Mouse (Mus musculus): ENCODE results near the gene Sema4d. TPM values are rescaled to one million over a fixed set of nuclear protein-coding genes. Genes with fewer than 3 reads are reported as not detected.

The Sema4d gene
- total and polyA plus RNA-seq, 3 experiments = 6.9 to 20.3 TPM; not detected in 1

DNA sequence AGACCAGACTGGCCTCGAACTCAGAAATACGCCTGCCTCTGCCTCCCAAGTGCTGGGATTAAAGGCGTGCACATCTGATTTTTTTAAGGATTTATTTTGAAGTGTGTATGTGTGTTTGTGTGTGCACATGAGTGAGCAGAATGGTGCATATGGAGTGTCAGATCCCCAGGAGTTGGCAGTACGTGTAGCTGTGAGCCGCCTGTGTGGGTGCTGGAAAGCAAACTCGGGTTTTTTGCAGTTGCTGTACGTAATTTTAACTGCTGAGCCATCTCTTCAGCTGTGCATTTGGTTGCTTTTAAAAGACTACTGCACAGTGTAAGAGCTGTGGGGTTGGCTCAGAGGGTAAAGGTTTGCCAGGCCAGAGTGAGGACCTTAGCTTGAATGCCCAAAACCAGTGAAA is 134.0 kb downstream of the Sema4d start:
- H3K36me3 ChIP-seq (ENCODE audit: control insufficient read depth in 1 of 2, insufficient read depth in 2 of 2, low read length in 2 of 2) = peaks cover 0 to 36% of the 10 kb centered on the region in 2 experiments; a peak in 2 of 4 replicates
- no peaks in the 10 kb centered on the region for H3K4me1 ChIP-seq (ENCODE audit: control insufficient read depth in 1 of 2, insufficient read depth in 2 of 2, low read length in 2 of 2)
- no peak overlapping the region for H3K9ac ChIP-seq (ENCODE audit: control insufficient read depth, low read depth, low read length, poor library complexity, severe bottlenecking)
- TF ChIP-seq NRF1 (IDR thresholded peaks at IDR 0.05; ENCODE audit: insufficient read depth, low read depth, low read length, poor library complexity, severe bottlenecking) = no peak
- TF ChIP-seq CTCF (IDR thresholded peaks at IDR 0.05 in 2 of 3, conservative IDR thresholded peaks at IDR 0.05 in 1 of 3; ENCODE audit: control insufficient read depth in 1 of 3, insufficient read depth in 1 of 3, low read depth in 2 of 3, low read length in 3 of 3, poor library complexity in 1 of 3, severe bottlenecking in 1 of 3) = no peak
- no peak for TF ChIP-seq MAZ (IDR thresholded peaks at IDR 0.05; ENCODE audit: low read depth, low read length)
- no peak for TF ChIP-seq ETS1 (IDR thresholded peaks at IDR 0.05; ENCODE audit: low read depth, low read length)
- TF ChIP-seq RCOR1 (IDR thresholded peaks at IDR 0.05; ENCODE audit: low read depth, low read length) = no peak
- no peak for TF ChIP-seq CHD2 (IDR thresholded peaks at IDR 0.05; ENCODE audit: low read length)
- TF ChIP-seq ZNF384 (IDR thresholded peaks at IDR 0.05; ENCODE audit: low read depth, low read length) = no peak
- no peak for TF ChIP-seq USF1 (IDR thresholded peaks at IDR 0.05; ENCODE audit: low read depth, low read length)
- no peak for TF ChIP-seq SIN3A (IDR thresholded peaks at IDR 0.05; ENCODE audit: low read length)
- TF ChIP-seq KAT2A (conservative IDR thresholded peaks at IDR 0.05; ENCODE audit: low read depth, low read length) = no peak
- no peak for TF ChIP-seq CHD1 (IDR thresholded peaks at IDR 0.05; ENCODE audit: low read depth, low read length)
- no peak overlapping the region for H3K4me3 ChIP-seq (ENCODE audit: control insufficient read depth in 1 of 2, insufficient read depth in 1 of 2, low read depth in 2 of 2, low read length in 2 of 2)
- no peaks in the 10 kb centered on the region for H3K9me3 ChIP-seq (replicated peaks; ENCODE audit: insufficient read depth, low read length)
- no peaks in the 10 kb centered on the region for H3K27me3 ChIP-seq (ENCODE audit: control insufficient read depth in 1 of 2, insufficient read depth in 2 of 2, low read length in 2 of 2)
- no peak overlapping the region for H3K27ac ChIP-seq (ENCODE audit: control insufficient read depth, low read depth, low read length)
- DNase-seq (ENCODE audit: low read depth, low spot score) = no peak
- H3K79me2 ChIP-seq (ENCODE audit: control insufficient read depth, insufficient read depth, low read length, poor library complexity) = no peaks in the 10 kb centered on the region

DNA sequence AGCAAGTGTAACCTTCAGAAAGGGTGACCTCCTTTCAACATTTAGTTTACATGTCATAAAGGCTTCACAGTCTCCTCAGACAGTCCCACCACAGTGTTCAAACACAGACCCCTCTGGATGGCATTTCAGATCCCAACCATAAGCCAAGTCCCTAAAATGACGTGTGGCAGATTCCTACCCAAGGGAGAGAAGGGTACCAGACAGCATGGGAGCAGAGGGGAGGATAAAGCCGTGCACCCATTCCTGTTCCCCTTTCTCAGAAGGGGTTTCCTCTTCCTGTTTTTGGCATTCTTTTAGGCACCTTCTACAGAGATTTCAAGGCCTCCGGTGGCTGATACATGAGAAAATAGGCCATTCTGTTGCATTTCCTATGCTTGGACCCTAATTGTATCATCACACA is 135.5 kb downstream of the Sema4d start:
- Histone ChIP-seq H3K4me1 (ENCODE audit: control insufficient read depth in 1 of 2, insufficient read depth in 2 of 2, low read length in 2 of 2) (no peaks in the 10 kb centered on the region), H3K79me2 (ENCODE audit: control insufficient read depth, insufficient read depth, low read length, poor library complexity) (peaks cover 9% of the 10 kb centered on the region; the same call in 1 of the 2 replicates), H3K27me3 (ENCODE audit: control insufficient read depth in 1 of 2, insufficient read depth in 2 of 2, low read length in 2 of 2) (no peaks in the 10 kb centered on the region), H3K9ac (ENCODE audit: control insufficient read depth, low read depth, low read length, poor library complexity, severe bottlenecking) (no peak overlapping the region), H3K9me3 (replicated peaks; ENCODE audit: insufficient read depth, low read length) (no peaks in the 10 kb centered on the region), H3K27ac (ENCODE audit: control insufficient read depth, low read depth, low read length) (no peak overlapping the region), H3K36me3 (ENCODE audit: control insufficient read depth in 1 of 2, insufficient read depth in 2 of 2, low read length in 2 of 2) (peaks cover 0 to 36% of the 10 kb centered on the region in 2 experiments; a peak in 2 of 4 replicates), H3K4me3 (ENCODE audit: control insufficient read depth in 1 of 2, insufficient read depth in 1 of 2, low read depth in 2 of 2, low read length in 2 of 2) (no peak overlapping the region)
- no peak for TF ChIP-seq ZKSCAN1 (IDR thresholded peaks at IDR 0.05; ENCODE audit: low read depth, low read length)
- no peak for TF ChIP-seq GABPA (IDR thresholded peaks at IDR 0.05; ENCODE audit: low read depth, low read length)
- no peak for TF ChIP-seq MAFK (IDR thresholded peaks at IDR 0.05; ENCODE audit: borderline replicate concordance, low read depth, low read length)
- no peak for TF ChIP-seq EP300 (IDR thresholded peaks at IDR 0.05; ENCODE audit: low read depth in 1 of 2, low read length in 2 of 2)
- no peak for TF ChIP-seq GATA1 (IDR thresholded peaks at IDR 0.05; ENCODE audit: low read depth, low read length)
- TF ChIP-seq MYC (IDR thresholded peaks at IDR 0.05; ENCODE audit: low read depth, low read length) = no peak
- TF ChIP-seq KAT2A (conservative IDR thresholded peaks at IDR 0.05; ENCODE audit: low read depth, low read length) = no peak
- TF ChIP-seq RCOR1 (IDR thresholded peaks at IDR 0.05; ENCODE audit: low read depth, low read length) = no peak
- no peak for TF ChIP-seq UBTF (IDR thresholded peaks at IDR 0.05; ENCODE audit: borderline replicate concordance, insufficient read depth, low read depth, low read length)
- TF ChIP-seq POLR2AphosphoS5 (IDR thresholded peaks at IDR 0.05; ENCODE audit: borderline replicate concordance, low read depth, low read length) = no peak
- TF ChIP-seq ZMIZ1 (IDR thresholded peaks at IDR 0.05; ENCODE audit: low read depth, low read length) = no peak
- no peak for TF ChIP-seq MAX (IDR thresholded peaks at IDR 0.05; ENCODE audit: low read length)
- no peak for TF ChIP-seq MEF2A (IDR thresholded peaks at IDR 0.05; ENCODE audit: extremely low read depth, insufficient replicate concordance, low read depth, low read length, poor library complexity, severe bottlenecking)
- TF ChIP-seq POLR2A (IDR thresholded peaks at IDR 0.05; ENCODE audit: control insufficient read depth in 1 of 2, insufficient read depth in 1 of 2, low read depth in 1 of 2, low read length in 2 of 2, poor library complexity in 1 of 2) = no peak
- TF ChIP-seq ETS1 (IDR thresholded peaks at IDR 0.05; ENCODE audit: low read depth, low read length) = no peak
- no peak for TF ChIP-seq NRF1 (IDR thresholded peaks at IDR 0.05; ENCODE audit: insufficient read depth, low read depth, low read length, poor library complexity, severe bottlenecking)
- no peak for TF ChIP-seq SMC3 (IDR thresholded peaks at IDR 0.05; ENCODE audit: low read depth, low read length)
- TF ChIP-seq BHLHE40 (IDR thresholded peaks at IDR 0.05; ENCODE audit: borderline replicate concordance, low read depth, low read length) = no peak
- TF ChIP-seq USF2 (IDR thresholded peaks at IDR 0.05; ENCODE audit: borderline replicate concordance in 1 of 2, insufficient read depth in 1 of 2, low read depth in 1 of 2, low read length in 2 of 2) = no peak
- DNase-seq (ENCODE audit: low read depth, low spot score) = peak; percentile 36
